8 mouse cellular contexts compared by ENCODE assay signal in the genomic region with DNA sequence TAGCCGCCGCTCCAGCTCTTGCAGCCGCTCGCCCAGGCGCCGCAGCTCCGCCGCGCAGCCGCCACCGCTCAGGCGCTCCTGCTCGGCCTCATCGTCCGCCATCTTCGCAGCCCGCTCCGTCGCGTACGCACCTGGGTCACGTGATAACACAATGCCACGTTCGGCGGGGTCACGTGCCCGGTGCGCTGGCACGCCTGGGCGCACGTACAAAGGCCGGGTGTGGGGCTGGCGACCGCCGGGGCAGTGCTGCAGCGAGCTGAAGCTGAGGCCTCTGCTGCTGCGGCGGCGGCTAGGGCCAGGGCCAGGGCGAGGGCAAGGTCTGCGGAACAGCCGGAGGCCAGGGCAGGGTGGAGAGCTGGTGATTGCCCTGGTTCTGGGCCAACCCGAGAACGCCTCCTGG. TPM values are rescaled to one million over a fixed set of nuclear protein-coding genes. Genes with fewer than 3 reads are reported as not detected.
DNase-seq lines count a peak whose midpoint lies in the region; ATAC-seq and TF ChIP-seq lines count a peak whose summit lies in the region.

A gene (minus strand): TSS at position 143 of the 400 bp plus-strand sequence.

- H3K36me3 ChIP-seq in embryonic facial prominence, embryonic 13.5 days, result peaks cover 11% of the 10 kb centered on the region
- no peaks in the 10 kb centered on the region for H3K36me3 ChIP-seq in kidney, adult 2 months (ENCODE audit: control insufficient read depth, insufficient read depth, low read length)
- H3K36me3 ChIP-seq in limb, embryonic 12.5 days, result peaks cover 12% of the 10 kb centered on the region
- H3K36me3 ChIP-seq in midbrain, embryonic 14.5 days (ENCODE audit: control insufficient read depth, insufficient read depth, low read length), result no peaks in the 10 kb centered on the region

- whole genome bisulfite sequencing in embryonic facial prominence, embryonic 13.5 days, result under 1% methylated on average over 44 of the region's 44 CpGs
- WGBS in kidney, adult 2 months, result 0% methylated on average over 44 of the region's 44 CpGs
- under 1% methylated on average over 44 of the region's 44 CpGs for WGBS in limb, embryonic 12.5 days
- WGBS in midbrain, embryonic 14.5 days, result under 1% methylated on average over 44 of the region's 44 CpGs

- H3K27me3 ChIP-seq in embryonic facial prominence, embryonic 13.5 days, result no peaks in the 10 kb centered on the region; the same call in 1 of the 2 replicates
- H3K27me3 ChIP-seq in kidney, adult 2 months (replicated peaks; ENCODE audit: control insufficient read depth, insufficient read depth, low read length), result no peaks in the 10 kb centered on the region; the same call in 1 of the 2 replicates
- no peaks in the 10 kb centered on the region; the same call in 1 of the 2 replicates for H3K27me3 ChIP-seq in limb, embryonic 12.5 days
- H3K27me3 ChIP-seq in midbrain, embryonic 14.5 days (ENCODE audit: control insufficient read depth, insufficient read depth, low read length), result no peaks in the 10 kb centered on the region

- peak; percentile 92 for DNase-seq in 416B (ENCODE audit: low read depth)
- peak; percentile 85 to 89 for DNase-seq in adrenal gland, postnatal 4 days (ENCODE audit: low spot score in 2 of 2)
- DNase-seq in heart, adult 18-20 months, result peak; percentile 93 to 95
- DNase-seq in kidney, adult 2 months, result peak; percentile 98
- DNase-seq in midbrain, embryonic 14.5 days, result peak; percentile 98
- DNase-seq in spleen, adult 12 weeks (ENCODE audit: low spot score), result peak; percentile 82

- H3K4me2 ChIP-seq in embryonic facial prominence, embryonic 13.5 days, result peak within 1 kb of the TSS; percentile 64
- peak within 1 kb of the TSS; percentile 73 for H3K4me2 ChIP-seq in limb, embryonic 12.5 days
- peak within 1 kb of the TSS; percentile 77 for H3K4me2 ChIP-seq in midbrain, embryonic 14.5 days (ENCODE audit: low read length)

- no peaks in the 10 kb centered on the region for H3K9me3 ChIP-seq in embryonic facial prominence, embryonic 13.5 days
- H3K9me3 ChIP-seq in limb, embryonic 12.5 days, result peaks cover 3% of the 10 kb centered on the region; the same call in 1 of the 2 replicates
- H3K9me3 ChIP-seq in midbrain, embryonic 14.5 days (ENCODE audit: control insufficient read depth, low read length), result no peaks in the 10 kb centered on the region

- peaks cover 23% of the 10 kb centered on the region for H3K4me1 ChIP-seq in embryonic facial prominence, embryonic 13.5 days
- H3K4me1 ChIP-seq in kidney, adult 2 months (ENCODE audit: control insufficient read depth, insufficient read depth, low read length), result no peaks in the 10 kb centered on the region; the same call in 1 of the 2 replicates
- peaks cover 17% of the 10 kb centered on the region for H3K4me1 ChIP-seq in limb, embryonic 12.5 days (replicated peaks)
- peaks cover 30% of the 10 kb centered on the region for H3K4me1 ChIP-seq in midbrain, embryonic 14.5 days (ENCODE audit: control insufficient read depth, insufficient read depth, low read length)

- peak within 1 kb of the TSS; percentile 97 for H3K4me3 ChIP-seq in embryonic facial prominence, embryonic 13.5 days
- H3K4me3 ChIP-seq in kidney, adult 2 months (ENCODE audit: insufficient read depth, low read depth, low read length), result peak within 1 kb of the TSS; percentile 69
- H3K4me3 ChIP-seq in limb, embryonic 12.5 days (replicated peaks), result peak within 1 kb of the TSS; percentile 95
- H3K4me3 ChIP-seq in midbrain, embryonic 14.5 days (replicated peaks; ENCODE audit: low read depth, low read length), result peak within 1 kb of the TSS; percentile 90

- TF ChIP-seq CTCF in kidney, adult 2 months (conservative IDR thresholded peaks at IDR 0.05; ENCODE audit: insufficient read depth, insufficient read length, low read depth, low read length), result no peak

- H3K9ac ChIP-seq in embryonic facial prominence, embryonic 13.5 days, result peak within 1 kb of the TSS; percentile 99
- peak within 1 kb of the TSS; percentile 99 for H3K9ac ChIP-seq in limb, embryonic 12.5 days (replicated peaks)
- peak within 1 kb of the TSS; percentile 100 for H3K9ac ChIP-seq in midbrain, embryonic 14.5 days (replicated peaks; ENCODE audit: low read length)

- peak; percentile 82 for TF ChIP-seq POLR2A in kidney, adult 2 months (IDR thresholded peaks at IDR 0.05; ENCODE audit: low read depth, low read length)

- peak; percentile 89 for ATAC-seq in embryonic facial prominence, embryonic 13.5 days (ENCODE audit: insufficient number of reproducible peaks, insufficient read depth, low FRiP score, low TSS enrichment, low read depth)
- peak; percentile 91 for ATAC-seq in limb, embryonic 12.5 days (ENCODE audit: insufficient number of reproducible peaks, insufficient read depth, low FRiP score, low TSS enrichment, low read depth)
- ATAC-seq in midbrain, embryonic 14.5 days (ENCODE audit: low FRiP score, low TSS enrichment), result peak; percentile 96

- H3K27ac ChIP-seq in embryonic facial prominence, embryonic 13.5 days, result peak within 1 kb of the TSS; percentile 98
- H3K27ac ChIP-seq in kidney, adult 2 months (ENCODE audit: insufficient read depth, low read depth, low read length), result peak within 1 kb of the TSS; percentile 87
- H3K27ac ChIP-seq in limb, embryonic 12.5 days, result peak within 1 kb of the TSS; percentile 98
- H3K27ac ChIP-seq in midbrain, embryonic 14.5 days (replicated peaks; ENCODE audit: low read depth, low read length), result peak within 1 kb of the TSS; percentile 100

RNA-seq across cellular contexts. Expression of the gene that starts here (rescaled TPM):
- 10 to 100 TPM; 29.1 to 32.0 TPM for total RNA-seq in adrenal gland, postnatal 4 days (2021)
- polyA plus RNA-seq in embryonic facial prominence, embryonic 13.5 days (2015; fragmentation: Nextera tagmentation; extraction: Ambion mirVana), result 22.2 and 25.6 TPM in 2 replicates
- 10 to 100 TPM; 12.7 to 14.4 TPM for total RNA-seq in heart, adult 18-20 months (2021)
- polyA plus RNA-seq in kidney, adult 2 months (2012; rRNA removed), result 1.5 and 1.9 TPM in 2 replicates
- polyA plus RNA-seq in limb, embryonic 12.5 days (2016; fragmentation: Nextera tagmentation; extraction: Ambion mirVana), result 31.1 and 31.7 TPM in 2 replicates
- polyA plus RNA-seq in midbrain, embryonic 14.5 days (2014; fragmentation: Nextera tagmentation; extraction: Ambion mirVana), result 39.6 and 52.8 TPM in 2 replicates

Comparison
In these comparisons a context has a peak if more than half of its experiments do, and no peak if none do; other contexts are left out.
1. Peak in every context shown above with its lines: DNase-seq, ATAC-seq, H3K4me3 ChIP-seq and H3K27ac ChIP-seq.